Mouse (Mus musculus): Measurements from ENCODE around the gene Tnfaip8l3. TPM values are rescaled to one million over a fixed set of nuclear protein-coding genes. Genes with fewer than 3 reads are reported as not detected.
A peak's percentile ranks its signal among the peaks of the same experiment; 100 is the strongest.
"Not testable (repeated sequence)": the region's sequence is repeated elsewhere in the genome, so short reads cannot be mapped to it uniquely, and the experiment has no call there.

Gene Tnfaip8l3
- total RNA-seq, 1 experiment from 2014 or later = not detected

GRCm38 (mm10) chr9:54022795-54023194 is 45.4 kb downstream of the Tnfaip8l3 start:
- ATAC-seq (replicated peaks; ENCODE audit: insufficient number of reproducible peaks, low FRiP score, low TSS enrichment, poor library complexity, severe bottlenecking) = no peak

- no peak for ATAC-seq (replicated peaks; ENCODE audit: insufficient number of reproducible peaks, low FRiP score, low TSS enrichment, poor library complexity, severe bottlenecking)
Measured at GRCm38 (mm10) chr9:53994528-53994927, 73.7 kb downstream of the Tnfaip8l3 start.

GRCm38 (mm10) chr9:53992567-53992966 is 75.6 kb downstream of the Tnfaip8l3 start:
- ATAC-seq (replicated peaks; ENCODE audit: insufficient number of reproducible peaks, low FRiP score, low TSS enrichment, poor library complexity, severe bottlenecking) = not testable (repeated sequence)

GRCm38 (mm10) chr9:53990921-53991320 is 77.3 kb downstream of the Tnfaip8l3 start:
- 0 out of 2 replicates have a peak, but pooled peaks have one; percentile 40 for ATAC-seq (replicated peaks; ENCODE audit: insufficient number of reproducible peaks, low FRiP score, low TSS enrichment, poor library complexity, severe bottlenecking)

- ATAC-seq (replicated peaks; ENCODE audit: insufficient number of reproducible peaks, low FRiP score, low TSS enrichment, poor library complexity, severe bottlenecking) = no peak
Measured at GRCm38 (mm10) chr9:53986972-53987371, 81.2 kb downstream of the Tnfaip8l3 start.

- ATAC-seq (replicated peaks; ENCODE audit: insufficient number of reproducible peaks, low FRiP score, low TSS enrichment, poor library complexity, severe bottlenecking) = no peak
Measured at GRCm38 (mm10) chr9:53984868-53985267, 83.3 kb downstream of the Tnfaip8l3 start.

- no peak for ATAC-seq (replicated peaks; ENCODE audit: insufficient number of reproducible peaks, low FRiP score, low TSS enrichment, poor library complexity, severe bottlenecking)
Measured at GRCm38 (mm10) chr9:53975122-53975518, 93.1 kb downstream of the Tnfaip8l3 start, which contains the start of gene Elmod1. Gene Elmod1 (minus strand): TSS chr9:53975301.

- ATAC-seq (replicated peaks; ENCODE audit: insufficient number of reproducible peaks, low FRiP score, low TSS enrichment, poor library complexity, severe bottlenecking) = no peak
Measured at GRCm38 (mm10) chr9:53974328-53975121, 93.7 kb downstream of the Tnfaip8l3 start.

GRCm38 (mm10) chr9:53973929-53974327 is 94.3 kb downstream of the Tnfaip8l3 start:
- ATAC-seq (replicated peaks; ENCODE audit: insufficient number of reproducible peaks, low FRiP score, low TSS enrichment, poor library complexity, severe bottlenecking) = no peak

Other genes with a start within 250 kb of the Tnfaip8l3 start
- gene Sln, start 218.2 kb downstream of the Tnfaip8l3 start, total RNA-seq (2017) = not detected in 3 replicates
- gene Elmod1, start 93.1 kb downstream of the Tnfaip8l3 start, total RNA-seq (2017) = not detected in 3 replicates
- not detected in 3 replicates for gene Cyp19a1, start 199.7 kb upstream of the Tnfaip8l3 start, total RNA-seq (2017)
- not detected in 3 replicates for gene Gldn, start 218.1 kb upstream of the Tnfaip8l3 start, total RNA-seq (2017)

Data from monocyte, adult 5-6 weeks (primary cell).